Mouse (Mus musculus) hindlimb bud, embryonic 11.5 days (tissue): ENCODE data around the gene Dennd2a.
"Not testable (repeated sequence)": the region's sequence is repeated elsewhere in the genome, so short reads cannot be mapped to it uniquely, and the experiment has no call there.

Source experiments
- DNase-seq: peaks from one replicate; pipeline ENCODE4 v3.0.0-alpha.2; 2012; ENCODE audit warnings: low read depth, low spot score; ENCODE audit errors: extremely low spot score

Dennd2a gene

GRCm38 (mm10) chr6:39453564-39453963 lies 104.1 kb downstream of the Dennd2a start:
- no peak for DNase-seq

- DNase-seq = no peak
These were observed 106.6 kb downstream of the Dennd2a start for GRCm38 (mm10) chr6:39451033-39451432.

GRCm38 (mm10) chr6:39450580-39450979 lies 107.1 kb downstream of the Dennd2a start:
- no peak for DNase-seq

GRCm38 (mm10) chr6:39447429-39448185 lies 110.1 kb downstream of the Dennd2a start:
- DNase-seq = no peak

- DNase-seq = no peak
These were observed 111.7 kb downstream of the Dennd2a start for GRCm38 (mm10) chr6:39445801-39446572.

GRCm38 (mm10) chr6:39442786-39443287 lies 114.8 kb downstream of the Dennd2a start:
- DNase-seq = no peak

GRCm38 (mm10) chr6:39440207-39440606 lies 117.5 kb downstream of the Dennd2a start:
- no peak for DNase-seq

- not testable (repeated sequence) for DNase-seq
These were observed 120.1 kb downstream of the Dennd2a start for GRCm38 (mm10) chr6:39437519-39437918.

- DNase-seq = no peak
These were observed 121.8 kb downstream of the Dennd2a start for GRCm38 (mm10) chr6:39435875-39436274.

- no peak for DNase-seq
These were observed 122.7 kb downstream of the Dennd2a start for GRCm38 (mm10) chr6:39434886-39435492.

GRCm38 (mm10) chr6:39434111-39434885 lies 123.4 kb downstream of the Dennd2a start:
- DNase-seq = no peak

- no peak for DNase-seq
These were observed 124.0 kb downstream of the Dennd2a start for GRCm38 (mm10) chr6:39433701-39434100.

GRCm38 (mm10) chr6:39433174-39433573 lies 124.5 kb downstream of the Dennd2a start:
- DNase-seq = no peak

- no peak for DNase-seq
These were observed 126.9 kb downstream of the Dennd2a start for GRCm38 (mm10) chr6:39430722-39431121.

GRCm38 (mm10) chr6:39429007-39429788 lies 128.5 kb downstream of the Dennd2a start:
- no peak for DNase-seq

- DNase-seq = no peak
These were observed 130.2 kb downstream of the Dennd2a start for GRCm38 (mm10) chr6:39427276-39428003.

- DNase-seq = no peak
These were observed 130.9 kb downstream of the Dennd2a start for GRCm38 (mm10) chr6:39426725-39427124.

- no peak for DNase-seq
These were observed 132.5 kb downstream of the Dennd2a start for GRCm38 (mm10) chr6:39425181-39425580.

- no peak for DNase-seq
These were observed 134.0 kb downstream of the Dennd2a start for GRCm38 (mm10) chr6:39423686-39424085.
